Mouse (Mus musculus) urinary bladder, adult 2 months (tissue): ENCODE results near the gene Lhx1. TPM values are rescaled to one million over a fixed set of nuclear protein-coding genes. Genes with fewer than 3 reads are reported as not detected.

Experiments used
- DNase-seq: peaks from one replicate; pipeline ENCODE4 v3.0.0; 2022; ENCODE audit warnings: low spot score
- polyA plus RNA-seq: library from polyadenylated mRNA; depleted of rRNA; stranded (reverse); fragments of >200 nt; gene quantifications from 2 replicates; pipeline ENCODE4 v1.2.3, GENCODE M21; 2012; rRNA removed

Gene Lhx1
- polyA plus RNA-seq, 1 experiment, result not detected

DNA sequence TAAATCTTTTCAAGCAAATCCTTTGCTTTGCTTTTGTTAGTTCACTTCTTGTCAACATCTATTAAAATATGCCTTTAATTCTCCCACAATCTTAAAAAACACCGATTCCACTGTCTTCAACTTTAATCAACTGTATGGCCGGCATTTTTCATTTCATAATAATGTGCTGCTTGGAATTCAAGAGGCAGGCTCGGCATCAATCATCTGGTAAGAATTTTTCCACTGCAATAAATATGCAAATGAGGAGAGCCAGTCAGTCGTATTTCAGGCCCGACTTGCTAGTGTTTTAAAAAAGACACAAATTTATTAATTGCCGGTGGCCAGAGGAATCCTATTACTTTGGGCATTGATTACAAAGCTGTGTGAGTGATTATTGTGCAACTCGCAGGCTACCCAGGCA lies 43.7 kb downstream of the Lhx1 start:
- no peak for DNase-seq

DNA sequence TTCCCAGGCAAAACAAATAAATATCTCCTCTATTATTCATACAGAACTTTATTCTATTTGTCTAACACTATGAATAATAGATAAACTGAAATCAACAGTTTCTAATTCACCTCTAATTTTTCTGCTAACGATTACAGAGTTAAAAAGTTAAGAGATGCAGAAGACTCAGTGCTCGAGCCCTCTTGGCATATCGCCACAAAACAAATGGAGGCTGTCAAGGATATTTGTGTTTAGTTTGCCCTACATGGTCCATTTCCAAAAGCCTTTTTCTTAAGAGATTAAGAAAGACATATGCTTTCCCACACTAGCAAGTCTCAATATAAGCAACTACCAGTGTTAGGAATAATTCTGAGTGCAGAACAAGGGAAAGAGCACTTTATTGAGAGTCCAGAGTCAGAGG lies 44.9 kb downstream of the Lhx1 start:
- no peak for DNase-seq

DNA sequence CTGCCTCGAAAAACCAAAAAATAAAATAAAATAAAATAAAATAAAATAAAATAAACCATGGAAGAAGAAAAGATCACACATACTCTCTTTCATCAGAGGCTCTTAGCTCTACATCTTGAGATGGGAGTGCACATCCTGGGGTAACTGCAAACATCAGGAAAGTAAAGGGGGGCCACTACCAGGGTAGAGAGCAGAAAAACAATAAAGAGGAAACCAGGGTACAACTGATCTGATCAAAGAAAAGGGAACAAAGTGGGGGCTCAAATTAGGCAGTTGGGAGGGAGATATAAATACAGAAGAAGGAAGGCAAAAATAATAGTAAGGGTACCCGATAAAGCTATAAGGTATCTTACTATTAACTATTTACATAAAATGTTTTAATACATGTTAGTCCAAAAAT lies 48.7 kb downstream of the Lhx1 start:
- no peak for DNase-seq

DNA sequence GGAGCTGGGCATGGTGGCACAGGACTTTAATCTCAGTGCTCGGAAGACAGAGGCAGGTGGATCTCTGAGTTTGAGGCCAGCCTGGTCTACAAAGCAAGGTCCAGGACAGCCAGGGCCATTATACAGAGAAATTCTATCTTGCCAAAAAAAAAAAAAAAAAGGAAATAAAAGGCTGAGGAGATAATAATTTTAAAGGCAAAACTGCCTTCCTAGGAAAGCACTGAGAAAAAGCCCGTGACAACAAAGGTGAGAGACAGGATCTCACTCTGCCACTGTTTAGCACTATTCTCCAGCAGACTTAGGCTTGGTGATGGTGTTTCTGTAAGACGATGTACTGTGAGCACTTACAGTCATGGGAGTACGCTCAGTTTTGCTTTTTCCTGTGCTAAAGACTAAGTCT lies 49.3 kb downstream of the Lhx1 start:
- DNase-seq, result no peak

DNA sequence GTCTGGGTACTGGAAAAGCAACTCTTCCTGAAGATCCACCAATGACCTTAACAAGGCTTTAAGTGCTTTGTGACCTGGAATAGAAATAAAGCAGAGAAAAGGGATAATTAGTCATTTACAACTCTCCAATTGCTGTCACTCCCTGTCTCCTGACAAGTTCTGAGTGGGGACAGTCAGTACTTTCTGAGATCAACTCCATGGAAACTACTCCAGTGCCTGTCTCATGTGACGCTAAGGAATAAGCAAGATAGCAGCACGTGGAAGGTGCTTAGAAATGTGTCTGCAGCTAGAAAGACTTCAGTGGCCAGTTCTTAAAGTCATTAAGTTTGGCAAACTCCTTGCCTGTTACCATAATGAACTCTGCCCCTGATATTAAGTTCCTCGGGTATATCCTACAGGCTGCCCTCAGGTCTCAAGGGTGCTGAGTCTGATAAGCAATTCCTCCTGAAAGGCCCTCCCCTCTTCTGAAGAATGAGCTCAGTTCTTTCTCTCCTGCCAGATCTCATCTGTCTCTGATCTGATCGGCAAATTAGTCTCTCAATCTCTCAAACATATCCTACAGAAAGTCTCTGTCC lies 52.2 kb downstream of the Lhx1 start:
- no peak for DNase-seq

Other genes starting within 250 kb of the Lhx1 start
- gene Aatf, start 12.0 kb downstream of the Lhx1 start, polyA plus RNA-seq, result 6.2 and 9.8 TPM in 2 replicates